Mouse (Mus musculus): ENCODE measurements around the gene Sema4d. TPM values are rescaled to one million over a fixed set of nuclear protein-coding genes. Genes with fewer than 3 reads are reported as not detected.
"Not testable (repeated sequence)": the region's sequence is repeated elsewhere in the genome, so short reads cannot be mapped to it uniquely, and the experiment has no call there.

Gene Sema4d
- polyA plus RNA-seq, 1 experiment from 2014 or later = 11.5 TPM

DNA sequence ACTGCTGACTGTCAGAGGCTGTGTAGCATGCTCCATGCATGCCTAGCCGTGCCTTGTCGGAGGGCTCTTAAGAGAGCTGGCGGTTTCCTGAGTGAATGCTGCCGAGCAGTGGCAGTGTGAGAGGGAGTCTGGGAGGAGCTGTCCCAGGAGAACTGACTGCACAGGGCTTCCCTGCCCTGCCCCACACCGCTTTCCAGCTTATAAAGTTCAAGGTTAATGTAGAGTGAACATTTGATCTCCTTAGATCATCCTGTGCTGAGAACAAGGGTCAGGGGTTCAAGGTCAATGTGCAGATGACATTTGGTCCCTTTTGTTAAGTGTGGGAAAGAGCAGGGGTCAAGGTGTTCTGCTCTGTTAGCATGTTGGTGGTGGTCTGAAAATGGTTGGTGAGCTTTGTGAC is 112.5 kb downstream of the Sema4d start:
- Histone ChIP-seq H3K27ac (replicated peaks; ENCODE audit: low read depth, low read length) (no peak overlapping the region), H3K9me3 (ENCODE audit: control insufficient read depth, low read length) (no peaks in the 10 kb centered on the region), H3K9ac (replicated peaks; ENCODE audit: low read length) (no peak overlapping the region), H3K4me2 (ENCODE audit: low read length) (no peak overlapping the region), H3K36me3 (ENCODE audit: control insufficient read depth, insufficient read depth, low read length) (peaks cover 100% of the 10 kb centered on the region), H3K4me3 (replicated peaks; ENCODE audit: low read depth, low read length) (no peak overlapping the region), H3K4me1 (ENCODE audit: control insufficient read depth, insufficient read depth, low read length) (no peaks in the 10 kb centered on the region), H3K27me3 (ENCODE audit: control insufficient read depth, insufficient read depth, low read length) (no peaks in the 10 kb centered on the region)
- ATAC-seq (ENCODE audit: low FRiP score, low TSS enrichment) = no peak
- 90% methylated on average over 5 of the region's 5 CpGs for WGBS
- no peak for DNase-seq

DNA sequence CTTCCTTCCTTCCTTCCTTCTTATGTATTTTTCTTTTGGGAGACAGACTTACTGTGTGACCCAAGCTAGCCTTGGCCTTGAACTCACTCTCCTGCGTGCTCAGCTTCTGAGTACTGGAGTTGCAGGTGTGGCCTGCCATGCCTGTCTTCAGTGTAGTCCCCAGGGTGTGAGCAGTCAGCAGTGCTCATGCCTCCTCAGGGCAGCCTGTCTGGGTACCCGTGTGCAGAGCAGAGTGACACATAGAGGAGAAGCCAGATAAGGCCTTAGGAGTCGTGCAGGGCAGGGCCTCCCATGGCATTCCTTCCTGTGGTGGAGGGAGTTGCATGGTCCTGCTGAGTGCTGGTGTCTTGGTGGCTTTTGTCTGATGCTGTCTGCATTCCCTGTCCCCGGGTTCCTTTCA is 114.2 kb downstream of the Sema4d start:
- no peak for DNase-seq
- H3K4me2 ChIP-seq (ENCODE audit: low read length) = no peak overlapping the region
- no peaks in the 10 kb centered on the region for H3K27me3 ChIP-seq (ENCODE audit: control insufficient read depth, insufficient read depth, low read length)
- 88% methylated on average over 4 of the region's 4 CpGs for WGBS
- no peak overlapping the region for H3K27ac ChIP-seq (replicated peaks; ENCODE audit: low read depth, low read length)
- H3K9me3 ChIP-seq (ENCODE audit: control insufficient read depth, low read length) = no peaks in the 10 kb centered on the region
- no peak overlapping the region for H3K9ac ChIP-seq (replicated peaks; ENCODE audit: low read length)
- H3K36me3 ChIP-seq (ENCODE audit: control insufficient read depth, insufficient read depth, low read length) = peaks cover 100% of the 10 kb centered on the region
- no peaks in the 10 kb centered on the region for H3K4me1 ChIP-seq (ENCODE audit: control insufficient read depth, insufficient read depth, low read length)
- no peak for ATAC-seq (ENCODE audit: low FRiP score, low TSS enrichment)
- H3K4me3 ChIP-seq (replicated peaks; ENCODE audit: low read depth, low read length) = no peak overlapping the region

- Histone ChIP-seq H3K4me1 (ENCODE audit: control insufficient read depth, insufficient read depth, low read length) (no peaks in the 10 kb centered on the region), H3K27ac (replicated peaks; ENCODE audit: low read depth, low read length) (no peak overlapping the region), H3K9me3 (ENCODE audit: control insufficient read depth, low read length) (no peaks in the 10 kb centered on the region), H3K9ac (replicated peaks; ENCODE audit: low read length) (no peak overlapping the region), H3K36me3 (ENCODE audit: control insufficient read depth, insufficient read depth, low read length) (peaks cover 100% of the 10 kb centered on the region), H3K4me3 (replicated peaks; ENCODE audit: low read depth, low read length) (no peak overlapping the region), H3K27me3 (ENCODE audit: control insufficient read depth, insufficient read depth, low read length) (no peaks in the 10 kb centered on the region), H3K4me2 (ENCODE audit: low read length) (no peak overlapping the region)
- DNase-seq (no peak), ATAC-seq (ENCODE audit: low FRiP score, low TSS enrichment) (no peak)
- 91% methylated on average over 6 of the region's 6 CpGs for WGBS
Measured at GRCm38 (mm10) chr13:51678687-51679086, 114.9 kb downstream of the Sema4d start.

DNA sequence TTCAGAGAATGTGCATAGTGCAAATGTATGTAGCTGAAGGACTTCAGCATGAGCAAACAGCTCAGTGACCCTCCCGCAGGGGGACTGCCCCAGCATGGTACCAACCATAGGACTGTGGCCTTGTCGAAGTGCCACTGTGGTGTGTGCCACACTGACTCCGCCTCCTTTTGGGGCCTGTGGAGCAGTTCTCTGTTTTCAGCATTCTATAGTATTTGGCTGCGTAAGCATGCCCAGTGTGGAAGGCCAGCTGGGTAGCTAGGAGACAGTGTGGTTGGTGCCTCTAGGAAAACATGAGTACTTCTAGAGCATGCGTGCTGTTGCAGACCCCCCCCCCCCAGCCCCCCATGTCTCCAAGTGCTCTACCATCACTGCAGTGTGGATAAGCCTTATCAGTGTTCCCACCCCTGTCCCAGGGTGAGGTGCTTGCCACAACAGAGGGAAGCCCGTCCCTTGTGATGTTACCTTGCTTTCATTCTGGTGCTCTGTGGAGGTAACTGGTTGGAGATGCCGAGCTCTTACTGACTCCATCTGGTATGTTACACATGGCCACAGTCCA is 115.8 kb downstream of the Sema4d start:
- Histone ChIP-seq H3K27ac (replicated peaks; ENCODE audit: low read depth, low read length) (no peak overlapping the region), H3K27me3 (ENCODE audit: control insufficient read depth, insufficient read depth, low read length) (no peaks in the 10 kb centered on the region), H3K4me3 (replicated peaks; ENCODE audit: low read depth, low read length) (no peak overlapping the region), H3K36me3 (ENCODE audit: control insufficient read depth, insufficient read depth, low read length) (peaks cover 98% of the 10 kb centered on the region), H3K9ac (replicated peaks; ENCODE audit: low read length) (no peak overlapping the region), H3K4me1 (ENCODE audit: control insufficient read depth, insufficient read depth, low read length) (no peaks in the 10 kb centered on the region), H3K4me2 (ENCODE audit: low read length) (no peak overlapping the region), H3K9me3 (ENCODE audit: control insufficient read depth, low read length) (no peaks in the 10 kb centered on the region)
- ATAC-seq (ENCODE audit: low FRiP score, low TSS enrichment) = no peak
- 92% methylated on average over 7 of the region's 7 CpGs for WGBS
- DNase-seq = no peak

DNA sequence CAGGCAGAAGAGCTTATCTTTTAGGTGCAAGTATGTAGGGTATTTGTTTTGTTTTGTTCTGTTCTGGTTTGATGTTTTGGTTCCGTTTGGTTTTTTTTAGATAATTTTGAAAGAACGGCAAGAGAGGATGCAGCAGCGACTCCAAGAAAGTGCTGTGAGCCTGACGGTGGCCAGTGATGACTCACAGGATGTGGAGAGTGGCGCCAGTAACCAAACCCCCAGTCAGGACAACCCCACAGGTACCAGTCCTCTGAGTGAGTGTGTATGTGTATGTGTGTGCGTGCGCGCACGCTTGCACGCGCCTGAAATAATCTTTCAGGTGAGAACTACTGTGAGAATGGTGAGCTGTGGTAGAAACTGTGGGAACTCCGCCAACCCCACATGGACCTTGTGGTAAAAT is 116.5 kb downstream of the Sema4d start:
- DNase-seq (no peak), ATAC-seq (ENCODE audit: low FRiP score, low TSS enrichment) (no peak)
- WGBS = 97% methylated on average over 12 of the region's 12 CpGs
- Histone ChIP-seq H3K4me3 (replicated peaks; ENCODE audit: low read depth, low read length) (no peak overlapping the region), H3K9ac (replicated peaks; ENCODE audit: low read length) (no peak overlapping the region), H3K27me3 (ENCODE audit: control insufficient read depth, insufficient read depth, low read length) (no peaks in the 10 kb centered on the region), H3K4me1 (ENCODE audit: control insufficient read depth, insufficient read depth, low read length) (no peaks in the 10 kb centered on the region), H3K27ac (replicated peaks; ENCODE audit: low read depth, low read length) (no peak overlapping the region), H3K9me3 (ENCODE audit: control insufficient read depth, low read length) (no peaks in the 10 kb centered on the region), H3K4me2 (ENCODE audit: low read length) (no peak overlapping the region), H3K36me3 (ENCODE audit: control insufficient read depth, insufficient read depth, low read length) (peaks cover 91% of the 10 kb centered on the region)

GRCm38 (mm10) chr13:51676641-51677040 is 116.9 kb downstream of the Sema4d start:
- Histone ChIP-seq H3K4me1 (ENCODE audit: control insufficient read depth, insufficient read depth, low read length) (no peaks in the 10 kb centered on the region), H3K9ac (replicated peaks; ENCODE audit: low read length) (no peak overlapping the region), H3K9me3 (ENCODE audit: control insufficient read depth, low read length) (no peaks in the 10 kb centered on the region), H3K27ac (replicated peaks; ENCODE audit: low read depth, low read length) (no peak overlapping the region), H3K4me2 (ENCODE audit: low read length) (no peak overlapping the region), H3K4me3 (replicated peaks; ENCODE audit: low read depth, low read length) (no peak overlapping the region), H3K36me3 (ENCODE audit: control insufficient read depth, insufficient read depth, low read length) (peaks cover 90% of the 10 kb centered on the region), H3K27me3 (ENCODE audit: control insufficient read depth, insufficient read depth, low read length) (no peaks in the 10 kb centered on the region)
- WGBS = 87% methylated on average over 4 of the region's 4 CpGs
- ATAC-seq (ENCODE audit: low FRiP score, low TSS enrichment) (no peak), DNase-seq (no peak)

GRCm38 (mm10) chr13:51668195-51668594 is 125.4 kb downstream of the Sema4d start:
- not testable (repeated sequence) for DNase-seq; H3K9me3 ChIP-seq (ENCODE audit: control insufficient read depth, low read length); H3K9ac ChIP-seq (replicated peaks; ENCODE audit: low read length); H3K27me3 ChIP-seq (ENCODE audit: control insufficient read depth, insufficient read depth, low read length); ATAC-seq (ENCODE audit: low FRiP score, low TSS enrichment); H3K4me2 ChIP-seq (ENCODE audit: low read length); H3K27ac ChIP-seq (replicated peaks; ENCODE audit: low read depth, low read length); H3K4me3 ChIP-seq (replicated peaks; ENCODE audit: low read depth, low read length); H3K4me1 ChIP-seq (ENCODE audit: control insufficient read depth, insufficient read depth, low read length)
- peaks cover 68% of the 10 kb centered on the region for H3K36me3 ChIP-seq (ENCODE audit: control insufficient read depth, insufficient read depth, low read length)
- 95% methylated on average over 12 of the region's 12 CpGs for WGBS

- H3K4me1 ChIP-seq (ENCODE audit: control insufficient read depth, insufficient read depth, low read length) = no peaks in the 10 kb centered on the region
Measured at GRCm38 (mm10) chr13:51663561-51663960, 130.0 kb downstream of the Sema4d start.

GRCm38 (mm10) chr13:51659573-51659972 is 134.0 kb downstream of the Sema4d start:
- Histone ChIP-seq H3K4me2 (ENCODE audit: low read length) (no peak overlapping the region), H3K9me3 (ENCODE audit: control insufficient read depth, low read length) (no peaks in the 10 kb centered on the region), H3K4me1 (ENCODE audit: control insufficient read depth, insufficient read depth, low read length) (no peaks in the 10 kb centered on the region), H3K36me3 (ENCODE audit: control insufficient read depth, insufficient read depth, low read length) (peaks cover 87% of the 10 kb centered on the region), H3K27ac (replicated peaks; ENCODE audit: low read depth, low read length) (no peak overlapping the region), H3K9ac (replicated peaks; ENCODE audit: low read length) (no peak overlapping the region), H3K4me3 (replicated peaks; ENCODE audit: low read depth, low read length) (no peak overlapping the region), H3K27me3 (ENCODE audit: control insufficient read depth, insufficient read depth, low read length) (no peaks in the 10 kb centered on the region)
- DNase-seq = no peak
- ATAC-seq (ENCODE audit: low FRiP score, low TSS enrichment) = no peak
- WGBS = 97% methylated on average over 7 of the region's 7 CpGs

More at GRCm38 (mm10) chr13:51663561-51663960, 130.0 kb downstream of the Sema4d start:
- Histone ChIP-seq H3K27me3 (ENCODE audit: control insufficient read depth, insufficient read depth, low read length) (no peaks in the 10 kb centered on the region), H3K9ac (replicated peaks; ENCODE audit: low read length) (no peak overlapping the region), H3K36me3 (ENCODE audit: control insufficient read depth, insufficient read depth, low read length) (peaks cover 85% of the 10 kb centered on the region), H3K4me3 (replicated peaks; ENCODE audit: low read depth, low read length) (no peak overlapping the region), H3K4me2 (ENCODE audit: low read length) (no peak overlapping the region), H3K27ac (replicated peaks; ENCODE audit: low read depth, low read length) (no peak overlapping the region), H3K9me3 (ENCODE audit: control insufficient read depth, low read length) (no peaks in the 10 kb centered on the region)
- ATAC-seq (ENCODE audit: low FRiP score, low TSS enrichment) = no peak
- DNase-seq = no peak
- 95% methylated on average over 2 of the region's 2 CpGs for WGBS

Measured in midbrain, embryonic 14.5 days (tissue).